Mouse (Mus musculus) liver, embryonic 14.5 days (tissue): ENCODE measurements at regions not wholly inside any gene's neighbourhood (a gene's known extent, or its start where the extent isn't known, plus 50 kb on each side); places are given as distances from the start of the nearest gene placed in this dataset.

Experiments used
- ATAC-seq: fragments of 200-750 bp; cut with Nextera tagmentation; 2 replicates; pipeline ENCODE4 v1.8.0; 2017; ENCODE audit warnings: moderate number of reproducible peaks, mild to moderate bottlenecking, moderate library complexity; ENCODE audit not compliant: insufficient read depth
- DNase-seq, 3 experiments: peaks; one replicate each; pipeline ENCODE4 v3.0.0-alpha.2; 2012 to 2013; ENCODE audit warnings: low read depth in 3 of 3, low spot score in 3 of 3
- H3K27ac ChIP-seq: fragments of 300-500 bp; sonication (generic); 2 replicates; pipeline ENCODE4 v1.5.1; 2014; ENCODE audit warnings: moderate library complexity, mild to moderate bottlenecking, control low read depth, inconsistent platforms
- H3K27me3 ChIP-seq: fragments of 300-500 bp; sonication (generic); 2 replicates; pipeline ENCODE4 v1.6.1; 2014; ENCODE audit warnings: mild to moderate bottlenecking, low read length, moderate library complexity; ENCODE audit not compliant: control insufficient read depth, insufficient read depth
- H3K36me3 ChIP-seq: fragments of 300-500 bp; sonication (generic); replicated peaks from 2 replicates; pipeline ENCODE4 v1.6.1; 2014; ENCODE audit warnings: low read depth; ENCODE audit not compliant: control insufficient read depth, insufficient read depth
- H3K4me1 ChIP-seq, 2 experiments: fragments of 200-500 bp in 1 of 2; fragments of 300-500 bp in 1 of 2; sonication (generic) in 1 of 2; replicated peaks; 2 replicates each; pipeline ENCODE4 v1.6.1; 2012 to 2014; ENCODE audit warnings: antibody characterized with exemption in 1 of 2, inconsistent platforms in 1 of 2, low read length in 1 of 2; ENCODE audit not compliant: control insufficient read depth in 2 of 2, insufficient read depth in 2 of 2
- H3K4me2 ChIP-seq: fragments of 300-500 bp; sonication (generic); 2 replicates; pipeline ENCODE4 v1.6.1; 2014; ENCODE audit warnings: low read depth, mild to moderate bottlenecking, control low read depth, moderate library complexity
- H3K4me3 ChIP-seq, 2 experiments: fragments of 200-500 bp in 1 of 2; fragments of 300-500 bp in 1 of 2; sonication (generic) in 1 of 2; 2 replicates each; pipeline ENCODE4 v1.5.1; 2012 to 2014; ENCODE audit warnings: low read depth in 2 of 2, low read length in 2 of 2, mild to moderate bottlenecking in 2 of 2, control low read depth in 1 of 2, inconsistent platforms in 1 of 2, moderate library complexity in 1 of 2; ENCODE audit not compliant: insufficient read depth in 1 of 2
- H3K9ac ChIP-seq: fragments of 300-500 bp; sonication (generic); replicated peaks from 2 replicates; pipeline ENCODE4 v1.6.1; 2014; ENCODE audit warnings: mild to moderate bottlenecking, control low read depth, moderate library complexity
- H3K9me3 ChIP-seq: fragments of 300-500 bp; sonication (generic); 2 replicates; pipeline ENCODE4 v1.6.1; 2016; ENCODE audit warnings: low read length, mixed read lengths; ENCODE audit not compliant: control insufficient read depth
- CTCF ChIP-seq: IDR thresholded peaks from 2 replicates; pipeline ENCODE4 v1.5.1; 2016; ENCODE audit warnings: antibody characterized with exemption, low read depth, control low read depth
- EP300 ChIP-seq: IDR thresholded peaks from 2 replicates; pipeline ENCODE4 v1.6.1; 2016; ENCODE audit warnings: antibody characterized with exemption, low read depth
- WGBS: fragments of 180-500 bp; shearing (Covaris S2); extraction: QIAGEN DNeasy Blood & Tissue Kit; methylation state at CpG from one replicate; pipeline ENCODE4 v1.1.7; 2014; ENCODE audit not compliant: insufficient replicate concordance; 5-methylcytosine and 5-hydroxymethylcytosine counted together

GRCm38 (mm10) chr6:140148138-140148537 lies 106.9 kb upstream of the Plcz1 start:
- Histone ChIP-seq H3K36me3 (no peaks in the 10 kb centered on the region), H3K4me1 (no peaks in the 10 kb centered on the region), H3K27ac (no peak overlapping the region), H3K9ac (no peak overlapping the region), H3K4me2 (no peak overlapping the region), H3K9me3 (no peaks in the 10 kb centered on the region), H3K27me3 (no peaks in the 10 kb centered on the region), H3K4me3 (no peak overlapping the region)
- 35% methylated on average over 3 of the region's 3 CpGs for WGBS
- ATAC-seq (no peak), DNase-seq (no peak)
- TF ChIP-seq CTCF (no peak), EP300 (no peak)

DNA sequence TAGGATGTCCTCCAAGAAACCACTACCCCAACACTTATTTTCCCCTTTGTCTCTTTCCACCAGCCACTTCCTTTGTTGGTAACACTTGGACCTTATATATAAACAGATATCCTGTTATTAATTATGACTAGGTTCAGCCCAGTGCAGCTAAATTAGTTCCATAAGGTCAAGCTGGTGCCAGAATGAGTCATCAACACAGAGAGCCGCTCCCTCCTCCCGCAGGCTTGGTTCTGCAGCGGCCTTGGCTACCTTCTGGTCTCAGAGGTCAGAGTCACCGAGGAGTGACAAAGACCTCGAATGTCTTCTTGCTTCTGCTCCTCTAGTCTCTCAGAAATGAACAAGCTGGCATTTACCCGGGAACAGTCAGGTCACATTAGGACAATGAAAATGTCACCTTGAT lies 106.5 kb upstream of the Plcz1 start:
- TF ChIP-seq CTCF (no peak), EP300 (no peak)
- no peaks in the 10 kb centered on the region for H3K36me3 ChIP-seq
- H3K27me3 ChIP-seq: no peaks in the 10 kb centered on the region
- DNase-seq (no peak), ATAC-seq (no peak)
- 45% methylated on average over 6 of the region's 6 CpGs for WGBS
- no peak overlapping the region for H3K4me3 ChIP-seq
- no peak overlapping the region for H3K27ac ChIP-seq
- no peak overlapping the region for H3K9ac ChIP-seq
- H3K4me2 ChIP-seq: no peak overlapping the region
- H3K4me1 ChIP-seq: no peaks in the 10 kb centered on the region
- H3K9me3 ChIP-seq: no peaks in the 10 kb centered on the region

GRCm38 (mm10) chr6:140133734-140134133 lies 92.5 kb upstream of the Plcz1 start:
- Histone ChIP-seq H3K4me1 (no peaks in the 10 kb centered on the region), H3K27me3 (no peaks in the 10 kb centered on the region), H3K9ac (no peak overlapping the region), H3K4me3 (no peak overlapping the region), H3K4me2 (no peak overlapping the region), H3K36me3 (no peaks in the 10 kb centered on the region), H3K27ac (no peak overlapping the region), H3K9me3 (no peaks in the 10 kb centered on the region)
- no peak for TF ChIP-seq CTCF
- TF ChIP-seq EP300: no peak
- DNase-seq (no peak), ATAC-seq (no peak)
- 56% methylated on average over 8 of the region's 8 CpGs for WGBS

DNA sequence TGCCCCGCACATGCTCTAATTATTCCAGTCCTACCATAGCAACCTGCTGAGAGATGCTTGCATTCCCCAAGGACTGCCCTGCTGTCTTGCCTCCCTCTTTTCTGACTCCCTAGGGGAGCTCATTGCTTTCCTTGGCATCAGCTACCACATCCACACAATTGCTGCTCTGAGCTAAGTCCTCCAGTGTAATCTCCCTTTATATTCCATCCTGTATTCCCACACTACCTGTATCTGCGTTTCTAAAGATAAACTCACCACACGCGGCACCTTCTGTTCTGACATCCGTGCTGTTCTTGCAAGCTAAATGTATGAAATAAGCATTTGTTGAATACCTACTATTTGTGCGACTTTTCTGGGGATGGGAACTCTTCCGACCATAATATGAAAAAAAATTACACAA lies 85.4 kb upstream of the Plcz1 start:
- Histone ChIP-seq H3K9me3 (no peaks in the 10 kb centered on the region), H3K27me3 (no peaks in the 10 kb centered on the region), H3K36me3 (no peaks in the 10 kb centered on the region), H3K4me1 (no peaks in the 10 kb centered on the region), H3K9ac (no peak overlapping the region), H3K4me2 (no peak overlapping the region), H3K4me3 (no peak overlapping the region), H3K27ac (no peak overlapping the region)
- WGBS: 72% methylated on average over 7 of the region's 7 CpGs
- no peak for TF ChIP-seq CTCF
- TF ChIP-seq EP300: no peak
- ATAC-seq (no peak), DNase-seq (no peak)

- no peak for DNase-seq
- Histone ChIP-seq H3K27ac (no peak overlapping the region), H3K36me3 (no peaks in the 10 kb centered on the region), H3K9me3 (no peaks in the 10 kb centered on the region), H3K4me2 (no peak overlapping the region), H3K9ac (no peak overlapping the region), H3K4me3 (no peak overlapping the region), H3K27me3 (no peaks in the 10 kb centered on the region), H3K4me1 (no peaks in the 10 kb centered on the region)
- no peak for ATAC-seq
- 60% methylated on average over 2 of the region's 2 CpGs for WGBS
- no peak for TF ChIP-seq EP300
- TF ChIP-seq CTCF: no peak
These were observed 72.8 kb upstream of the Plcz1 start for GRCm38 (mm10) chr6:140114024-140114423.

DNA sequence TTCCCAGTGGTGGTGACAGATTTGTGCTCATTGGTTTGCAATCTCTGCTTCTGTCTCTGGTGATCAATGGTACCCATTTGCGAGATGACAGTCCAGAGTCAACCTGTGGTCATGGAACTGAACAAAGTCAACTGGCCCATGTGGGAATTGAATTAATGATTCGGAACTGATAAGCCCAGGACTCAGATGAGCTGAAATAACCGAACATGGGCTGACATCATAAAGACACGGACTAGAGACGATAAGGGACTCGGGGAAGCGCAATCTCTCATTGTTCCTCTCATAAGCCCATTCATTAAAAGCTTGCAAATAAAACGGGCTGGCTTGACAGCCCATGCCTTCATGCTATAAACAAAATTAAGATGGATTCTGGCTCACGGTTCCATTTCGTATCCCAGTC lies 70.8 kb upstream of the Plcz1 start:
- Histone ChIP-seq H3K9me3 (no peaks in the 10 kb centered on the region), H3K36me3 (no peaks in the 10 kb centered on the region), H3K9ac (no peak overlapping the region), H3K4me3 (no peak overlapping the region), H3K27me3 (no peaks in the 10 kb centered on the region), H3K4me1 (no peaks in the 10 kb centered on the region), H3K4me2 (no peak overlapping the region), H3K27ac (no peak overlapping the region)
- TF ChIP-seq EP300 (no peak), CTCF (no peak)
- WGBS: 76% methylated on average over 10 of the region's 10 CpGs
- DNase-seq (no peak), ATAC-seq (no peak)
